Mouse (Mus musculus) MEL (cell line): ENCODE results near the gene Sdhaf3. TPM values are rescaled to one million over a fixed set of nuclear protein-coding genes. Genes with fewer than 3 reads are reported as not detected.

Source experiments
- DNase-seq: peaks from one replicate; pipeline ENCODE4 v3.0.0; 2011; ENCODE audit warnings: low read depth, low spot score
- H3K27ac ChIP-seq: 2 replicates; pipeline ENCODE4 v1.5.1; 2012; ENCODE audit warnings: low read depth, mild to moderate bottlenecking, control low read depth, low read length, moderate library complexity; ENCODE audit not compliant: control insufficient read depth
- H3K27me3 ChIP-seq, 2 experiments: fragments of 150-350 bp in 1 of 2; sonication (generic) in 1 of 2; 2 replicates each; pipeline ENCODE4 v1.6.1; 2012; ENCODE audit warnings: low read length in 2 of 2, mild to moderate bottlenecking in 2 of 2, improper control_type of control experiment in 1 of 2, moderate library complexity in 1 of 2; ENCODE audit not compliant: insufficient read depth in 2 of 2, control insufficient read depth in 1 of 2
- H3K36me3 ChIP-seq, 2 experiments: 2 replicates each; pipeline ENCODE4 v1.6.1; 2012 to 2014; ENCODE audit warnings: low read length in 2 of 2, improper control_type of control experiment in 1 of 2, inconsistent platforms in 1 of 2, mild to moderate bottlenecking in 1 of 2; ENCODE audit not compliant: insufficient read depth in 2 of 2, control insufficient read depth in 1 of 2
- H3K4me1 ChIP-seq, 2 experiments: fragments of 150-350 bp in 1 of 2; sonication (generic) in 1 of 2; 2 replicates each; pipeline ENCODE4 v1.6.1; 2012; ENCODE audit warnings: low read length in 2 of 2, improper control_type of control experiment in 1 of 2, mild to moderate bottlenecking in 1 of 2; ENCODE audit not compliant: insufficient read depth in 2 of 2, control insufficient read depth in 1 of 2
- H3K4me3 ChIP-seq, 2 experiments: fragments of 150-350 bp in 1 of 2; sonication (generic) in 1 of 2; 2 replicates each; pipeline ENCODE4 v1.5.1; 2012; ENCODE audit warnings: low read depth in 2 of 2, low read length in 2 of 2, mild to moderate bottlenecking in 2 of 2, moderate library complexity in 2 of 2, control low read depth in 1 of 2, improper control_type of control experiment in 1 of 2; ENCODE audit not compliant: control insufficient read depth in 1 of 2, insufficient read depth in 1 of 2
- H3K79me2 ChIP-seq: 2 replicates; pipeline ENCODE4 v1.6.1; 2012; ENCODE audit warnings: mild to moderate bottlenecking, low read length, moderate library complexity; ENCODE audit not compliant: control insufficient read depth, poor library complexity, insufficient read depth
- H3K9ac ChIP-seq: 2 replicates; pipeline ENCODE4 v1.6.1; 2012; ENCODE audit warnings: low read depth, mild to moderate bottlenecking, control low read depth, low read length, moderate library complexity; ENCODE audit not compliant: control insufficient read depth, poor library complexity, severe bottlenecking
- H3K9me3 ChIP-seq: fragments of 150-350 bp; sonication (generic); replicated peaks from 2 replicates; pipeline ENCODE4 v1.6.1; 2012; ENCODE audit warnings: mild to moderate bottlenecking, low read length, improper control_type of control experiment, moderate library complexity; ENCODE audit not compliant: insufficient read depth
- BHLHE40 ChIP-seq: IDR thresholded peaks from 2 replicates; pipeline ENCODE4 v1.6.1; 2012; ENCODE audit warnings: low read depth, mild to moderate bottlenecking, inconsistent platforms, low read length, improper control_type of control experiment, borderline replicate concordance
- CHD1 ChIP-seq: IDR thresholded peaks from 2 replicates; pipeline ENCODE4 v1.6.1; 2012; ENCODE audit warnings: low read depth, mild to moderate bottlenecking, inconsistent platforms, low read length, improper control_type of control experiment
- CHD2 ChIP-seq: IDR thresholded peaks from 2 replicates; pipeline ENCODE4 v1.6.1; 2011; ENCODE audit warnings: low read length, improper control_type of control experiment
- ELF1 ChIP-seq: IDR thresholded peaks from 2 replicates; pipeline ENCODE4 v1.6.1; 2014; ENCODE audit warnings: low read depth, mild to moderate bottlenecking, inconsistent platforms, low read length, improper control_type of control experiment, moderate library complexity
- EP300 ChIP-seq, 2 experiments: IDR thresholded peaks; 2 replicates each; pipeline ENCODE4 v1.6.1; 2011; ENCODE audit warnings: improper control_type of control experiment in 2 of 2, low read length in 2 of 2, low read depth in 1 of 2, mild to moderate bottlenecking in 1 of 2
- GABPA ChIP-seq: IDR thresholded peaks from 2 replicates; pipeline ENCODE4 v1.6.1; 2012; ENCODE audit warnings: low read depth, mild to moderate bottlenecking, inconsistent platforms, low read length, improper control_type of control experiment, moderate library complexity
- MAX ChIP-seq: IDR thresholded peaks from 2 replicates; pipeline ENCODE4 v1.6.1; 2011; ENCODE audit warnings: low read length, improper control_type of control experiment
- MAZ ChIP-seq: IDR thresholded peaks from 2 replicates; pipeline ENCODE4 v1.6.1; 2012; ENCODE audit warnings: low read depth, mild to moderate bottlenecking, inconsistent platforms, low read length, improper control_type of control experiment
- NELFE ChIP-seq: IDR thresholded peaks from 2 replicates; pipeline ENCODE4 v1.6.1; 2011; ENCODE audit warnings: low read depth, low read length, improper control_type of control experiment
- NRF1 ChIP-seq: IDR thresholded peaks from 2 replicates; pipeline ENCODE4 v1.6.1; 2014; ENCODE audit warnings: low read depth, mild to moderate bottlenecking, inconsistent platforms, low read length, improper control_type of control experiment, moderate library complexity; ENCODE audit not compliant: poor library complexity, insufficient read depth, severe bottlenecking
- POLR2AphosphoS2 ChIP-seq: IDR thresholded peaks from 2 replicates; pipeline ENCODE4 v1.6.1; 2011; ENCODE audit warnings: low read length, improper control_type of control experiment
- POLR2AphosphoS5 ChIP-seq: IDR thresholded peaks from 2 replicates; pipeline ENCODE4 v1.6.1; 2012; ENCODE audit warnings: low read depth, borderline replicate concordance, mild to moderate bottlenecking, inconsistent platforms, low read length, moderate library complexity, mixed read lengths
- RAD21 ChIP-seq: IDR thresholded peaks from 2 replicates; pipeline ENCODE4 v1.6.1; 2011; ENCODE audit warnings: mild to moderate bottlenecking, low read depth, low read length, improper control_type of control experiment
- SIN3A ChIP-seq: IDR thresholded peaks from 2 replicates; pipeline ENCODE4 v1.6.1; 2012; ENCODE audit warnings: low read length, improper control_type of control experiment, inconsistent platforms
- SMC3 ChIP-seq: IDR thresholded peaks from 2 replicates; pipeline ENCODE4 v1.6.1; 2011; ENCODE audit warnings: low read depth, low read length, improper control_type of control experiment
- TAL1 ChIP-seq: IDR thresholded peaks from 2 replicates; pipeline ENCODE4 v1.6.1; 2012; ENCODE audit warnings: mild to moderate bottlenecking, inconsistent platforms, low read length, moderate library complexity, mixed read lengths
- TBP ChIP-seq: IDR thresholded peaks from 2 replicates; pipeline ENCODE4 v1.8.0; 2011; ENCODE audit warnings: low read depth, low read length, improper control_type of control experiment
- USF1 ChIP-seq: IDR thresholded peaks from 2 replicates; pipeline ENCODE4 v1.6.1; 2014; ENCODE audit warnings: low read depth, mild to moderate bottlenecking, inconsistent platforms, low read length, improper control_type of control experiment, moderate library complexity
- USF2 ChIP-seq, 2 experiments: IDR thresholded peaks; 2 replicates each; pipeline ENCODE4 v1.6.1; 2011 to 2012; ENCODE audit warnings: improper control_type of control experiment in 2 of 2, low read length in 2 of 2, borderline replicate concordance in 1 of 2, inconsistent platforms in 1 of 2, low read depth in 1 of 2, mild to moderate bottlenecking in 1 of 2; ENCODE audit not compliant: insufficient read depth in 1 of 2
- ZMIZ1 ChIP-seq: IDR thresholded peaks from 2 replicates; pipeline ENCODE4 v1.6.1; 2012; ENCODE audit warnings: low read depth, mild to moderate bottlenecking, inconsistent platforms, low read length, improper control_type of control experiment, moderate library complexity
- ZNF384 ChIP-seq: IDR thresholded peaks from 2 replicates; pipeline ENCODE4 v1.6.1; 2012; ENCODE audit warnings: low read depth, mild to moderate bottlenecking, inconsistent platforms, low read length, improper control_type of control experiment
- polyA plus RNA-seq, 2 experiments: library from polyadenylated mRNA; stranded (reverse) in 1 of 2; unstranded in 1 of 2; fragments of >175 nt in 1 of 2; fragments of >200 nt in 1 of 2; gene quantifications; 2 replicates each; pipeline versions ENCODE4 v1.2.1 to v1.2.4; 2012; ENCODE audit warnings: low replicate concordance in 2 of 2, low read depth in 1 of 2; ENCODE audit not compliant: insufficient read length in 2 of 2, insufficient read depth in 1 of 2, missing spikeins in 1 of 2
- total RNA-seq: library from RNA; depleted of rRNA; stranded (reverse); fragments of 300-350 nt; gene quantifications from 2 replicates; pipeline ENCODE4 v1.2.3, GENCODE M21; 2012; rRNA removed

Gene Sdhaf3
- total and polyA plus RNA-seq, 3 experiments: 6.1 to 44.7 (median 7.5) TPM

DNA sequence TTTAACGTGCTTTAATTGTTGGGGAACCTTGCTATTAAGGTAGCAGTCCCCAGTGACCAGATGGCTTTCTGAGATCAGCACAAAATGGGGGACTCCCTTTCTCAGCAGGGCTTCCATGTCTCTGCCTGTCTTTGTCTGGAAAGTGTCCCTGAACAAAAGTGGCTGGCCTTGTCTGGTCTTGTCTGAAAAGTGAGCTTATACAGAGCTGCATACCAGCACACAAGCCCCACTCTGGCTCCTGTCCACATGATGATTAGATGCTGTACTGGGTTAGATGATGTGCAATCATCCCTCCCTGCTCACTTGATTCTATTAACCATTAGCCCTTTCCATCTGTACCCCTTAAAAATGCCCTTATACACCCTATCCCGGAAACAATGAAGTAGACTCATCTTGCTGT, 129.7 kb downstream of the Sdhaf3 start:
- H3K27me3 ChIP-seq: no peaks in the 10 kb centered on the region
- no peaks in the 10 kb centered on the region for H3K4me1 ChIP-seq

DNA sequence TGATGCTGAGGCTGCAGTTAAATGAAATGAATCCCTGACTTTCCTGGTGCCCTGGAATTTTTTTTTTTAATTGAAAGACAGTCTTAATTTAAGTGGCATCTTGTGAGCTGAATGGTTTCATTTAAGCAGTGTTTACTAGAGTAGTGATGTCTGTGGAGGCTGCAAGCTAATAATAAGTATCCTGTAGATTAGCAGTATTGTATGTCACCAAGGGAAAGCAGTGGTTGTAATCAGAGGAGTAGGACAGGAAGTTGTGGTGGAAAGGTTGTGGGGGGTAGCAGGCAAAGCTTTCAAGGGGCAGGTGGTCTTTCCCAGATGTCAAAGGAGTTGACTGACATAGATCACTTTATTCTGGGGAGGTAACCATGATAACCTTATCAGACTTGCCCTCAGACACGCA, 136.3 kb downstream of the Sdhaf3 start:
- Histone ChIP-seq H3K9ac (no peak overlapping the region), H3K27ac (no peak overlapping the region), H3K9me3 (no peaks in the 10 kb centered on the region), H3K4me3 (no peak overlapping the region), H3K27me3 (no peaks in the 10 kb centered on the region), H3K36me3 (no peaks in the 10 kb centered on the region), H3K79me2 (no peaks in the 10 kb centered on the region), H3K4me1 (no peaks in the 10 kb centered on the region)
- no peak for DNase-seq
- TF ChIP-seq TAL1 (no peak), POLR2AphosphoS2 (no peak), CHD1 (no peak), ZNF384 (no peak), USF1 (no peak), ZMIZ1 (no peak), SIN3A (no peak), SMC3 (no peak), MAX (no peak), EP300 (IDR thresholded peaks at IDR 0.05; ENCODE audit: low read depth in 1 of 2, low read length in 2 of 2) (no peak)

More for the DNA sequence above, 129.7 kb downstream of the Sdhaf3 start:
- H3K36me3 ChIP-seq: no peaks in the 10 kb centered on the region
- H3K4me3 ChIP-seq: no peak overlapping the region
- H3K79me2 ChIP-seq: no peaks in the 10 kb centered on the region
- no peak overlapping the region for H3K27ac ChIP-seq
- DNase-seq: no peak
- no peak overlapping the region for H3K9ac ChIP-seq
- no peak for TF ChIP-seq POLR2AphosphoS5
- no peak for TF ChIP-seq BHLHE40
- no peak for TF ChIP-seq ZNF384
- TF ChIP-seq EP300 (IDR thresholded peaks at IDR 0.05; ENCODE audit: low read depth in 1 of 2, low read length in 2 of 2): no peak
- TF ChIP-seq TBP: no peak
- no peak for TF ChIP-seq RAD21
- no peak for TF ChIP-seq NELFE
- TF ChIP-seq ELF1: no peak
- TF ChIP-seq NRF1: no peak
- TF ChIP-seq USF2 (IDR thresholded peaks at IDR 0.05; ENCODE audit: borderline replicate concordance in 1 of 2, insufficient read depth in 1 of 2, low read depth in 1 of 2, low read length in 2 of 2): no peak
- no peak for TF ChIP-seq GABPA
- TF ChIP-seq MAZ: no peak
- TF ChIP-seq CHD2: no peak
- H3K9me3 ChIP-seq: no peaks in the 10 kb centered on the region

Other genes with a start within 250 kb of the Sdhaf3 start
- not detected in 2 replicates for gene Dlx6, start 92.7 kb upstream of the Sdhaf3 start, total RNA-seq
- not detected for gene Dlx6, start 92.7 kb upstream of the Sdhaf3 start, polyA plus RNA-seq
- gene Dlx5, start 73.9 kb upstream of the Sdhaf3 start, total RNA-seq: not detected in 2 replicates
- gene Dlx5, start 73.9 kb upstream of the Sdhaf3 start, polyA plus RNA-seq: not detected